Mouse (Mus musculus): ENCODE results near the gene Nemp1. TPM values are rescaled to one million over a fixed set of nuclear protein-coding genes. Genes with fewer than 3 reads are reported as not detected.
A peak's percentile ranks its signal among the peaks of the same experiment; 100 is the strongest.

Nemp1 gene
- polyA plus RNA-seq, 1 experiment from 2014 or later, result 3.5 TPM

GRCm38 (mm10) chr10:127731397-127731796, 64.7 kb downstream of the Nemp1 start:
- no peaks in the 10 kb centered on the region for H3K9me3 ChIP-seq (ENCODE audit: control insufficient read depth, low read length)
- H3K36me3 ChIP-seq (ENCODE audit: control insufficient read depth, insufficient read depth, low read length), result no peaks in the 10 kb centered on the region
- H3K4me2 ChIP-seq (ENCODE audit: low read length), result no peak overlapping the region
- no peak for DNase-seq
- H3K27ac ChIP-seq (replicated peaks; ENCODE audit: low read depth, low read length), result no peak overlapping the region
- H3K4me3 ChIP-seq (replicated peaks; ENCODE audit: low read depth, low read length), result no peak overlapping the region
- no peaks in the 10 kb centered on the region for H3K27me3 ChIP-seq (ENCODE audit: control insufficient read depth, insufficient read depth, low read length)
- no peak overlapping the region for H3K9ac ChIP-seq (replicated peaks; ENCODE audit: low read length)
- WGBS, result 47% methylated on average over 5 of the region's 5 CpGs
- H3K4me1 ChIP-seq (ENCODE audit: control insufficient read depth, insufficient read depth, low read length), result peaks cover 7% of the 10 kb centered on the region; the same call in 1 of the 2 replicates
- no peak for ATAC-seq (ENCODE audit: low FRiP score, low TSS enrichment)

- Histone ChIP-seq H3K4me2 (ENCODE audit: low read length) (no peak overlapping the region), H3K9ac (replicated peaks; ENCODE audit: low read length) (no peak overlapping the region), H3K9me3 (ENCODE audit: control insufficient read depth, low read length) (no peaks in the 10 kb centered on the region), H3K27ac (replicated peaks; ENCODE audit: low read depth, low read length) (no peak overlapping the region), H3K36me3 (ENCODE audit: control insufficient read depth, insufficient read depth, low read length) (no peaks in the 10 kb centered on the region), H3K4me3 (replicated peaks; ENCODE audit: low read depth, low read length) (no peak overlapping the region), H3K27me3 (ENCODE audit: control insufficient read depth, insufficient read depth, low read length) (no peaks in the 10 kb centered on the region), H3K4me1 (ENCODE audit: control insufficient read depth, insufficient read depth, low read length) (peaks cover 7% of the 10 kb centered on the region; the same call in 1 of the 2 replicates)
- ATAC-seq (ENCODE audit: low FRiP score, low TSS enrichment), result no peak
- DNase-seq, result peak; percentile 77
- 51% methylated on average over 5 of the region's 5 CpGs for WGBS
Observed at GRCm38 (mm10) chr10:127734434-127734833, 67.7 kb downstream of the Nemp1 start.

- no peak for ATAC-seq (ENCODE audit: low FRiP score, low TSS enrichment)
- H3K4me2 ChIP-seq (ENCODE audit: low read length), result no peak overlapping the region
- 86% methylated on average over 2 of the region's 2 CpGs for whole genome bisulfite sequencing
- no peaks in the 10 kb centered on the region for H3K27me3 ChIP-seq (ENCODE audit: control insufficient read depth, insufficient read depth, low read length)
- H3K36me3 ChIP-seq (ENCODE audit: control insufficient read depth, insufficient read depth, low read length), result no peaks in the 10 kb centered on the region
- no peaks in the 10 kb centered on the region for H3K9me3 ChIP-seq (ENCODE audit: control insufficient read depth, low read length)
- H3K4me1 ChIP-seq (ENCODE audit: control insufficient read depth, insufficient read depth, low read length), result peaks cover 14% of the 10 kb centered on the region
- no peak for DNase-seq
- H3K27ac ChIP-seq (replicated peaks; ENCODE audit: low read depth, low read length), result no peak overlapping the region
- H3K9ac ChIP-seq (replicated peaks; ENCODE audit: low read length), result no peak overlapping the region
- no peak overlapping the region for H3K4me3 ChIP-seq (replicated peaks; ENCODE audit: low read depth, low read length)
Observed at GRCm38 (mm10) chr10:127736266-127736665, 69.6 kb downstream of the Nemp1 start.

GRCm38 (mm10) chr10:127736916-127737315, 70.2 kb downstream of the Nemp1 start:
- no peak overlapping the region for H3K27ac ChIP-seq (replicated peaks; ENCODE audit: low read depth, low read length)
- no peak overlapping the region for H3K9ac ChIP-seq (replicated peaks; ENCODE audit: low read length)
- peaks cover 12% of the 10 kb centered on the region for H3K4me1 ChIP-seq (ENCODE audit: control insufficient read depth, insufficient read depth, low read length)
- H3K36me3 ChIP-seq (ENCODE audit: control insufficient read depth, insufficient read depth, low read length), result peaks cover 5% of the 10 kb centered on the region
- H3K27me3 ChIP-seq (ENCODE audit: control insufficient read depth, insufficient read depth, low read length), result no peaks in the 10 kb centered on the region
- ATAC-seq (ENCODE audit: low FRiP score, low TSS enrichment) (no peak), DNase-seq (no peak)
- no peaks in the 10 kb centered on the region for H3K9me3 ChIP-seq (ENCODE audit: control insufficient read depth, low read length)
- H3K4me3 ChIP-seq (replicated peaks; ENCODE audit: low read depth, low read length), result no peak overlapping the region
- WGBS, result 80% methylated on average over 4 of the region's 4 CpGs
- H3K4me2 ChIP-seq (ENCODE audit: low read length), result no peak overlapping the region

GRCm38 (mm10) chr10:127737552-127737951, 70.9 kb downstream of the Nemp1 start:
- Histone ChIP-seq H3K9me3 (ENCODE audit: control insufficient read depth, low read length) (no peaks in the 10 kb centered on the region), H3K4me2 (ENCODE audit: low read length) (no peak overlapping the region), H3K27ac (replicated peaks; ENCODE audit: low read depth, low read length) (no peak overlapping the region), H3K9ac (replicated peaks; ENCODE audit: low read length) (no peak overlapping the region), H3K36me3 (ENCODE audit: control insufficient read depth, insufficient read depth, low read length) (peaks cover 11% of the 10 kb centered on the region), H3K27me3 (ENCODE audit: control insufficient read depth, insufficient read depth, low read length) (no peaks in the 10 kb centered on the region), H3K4me1 (ENCODE audit: control insufficient read depth, insufficient read depth, low read length) (peaks cover 12% of the 10 kb centered on the region), H3K4me3 (replicated peaks; ENCODE audit: low read depth, low read length) (no peak overlapping the region)
- 38% methylated on average over 2 of the region's 2 CpGs for WGBS
- ATAC-seq (ENCODE audit: low FRiP score, low TSS enrichment) (no peak), DNase-seq (no peak)

GRCm38 (mm10) chr10:127738151-127738882, 71.6 kb downstream of the Nemp1 start:
- no peaks in the 10 kb centered on the region for H3K9me3 ChIP-seq (ENCODE audit: control insufficient read depth, low read length)
- no peak overlapping the region for H3K4me3 ChIP-seq (replicated peaks; ENCODE audit: low read depth, low read length)
- H3K27ac ChIP-seq (replicated peaks; ENCODE audit: low read depth, low read length), result no peak overlapping the region
- H3K9ac ChIP-seq (replicated peaks; ENCODE audit: low read length), result no peak overlapping the region
- ATAC-seq (ENCODE audit: low FRiP score, low TSS enrichment), result no peak
- H3K4me2 ChIP-seq (ENCODE audit: low read length), result peak overlapping the region; percentile 72
- H3K36me3 ChIP-seq (ENCODE audit: control insufficient read depth, insufficient read depth, low read length), result peaks cover 19% of the 10 kb centered on the region
- WGBS, result 57% methylated on average over 13 of the region's 13 CpGs
- no peaks in the 10 kb centered on the region for H3K27me3 ChIP-seq (ENCODE audit: control insufficient read depth, insufficient read depth, low read length)
- H3K4me1 ChIP-seq (ENCODE audit: control insufficient read depth, insufficient read depth, low read length), result peaks cover 12% of the 10 kb centered on the region
- DNase-seq, result peak; percentile 60

GRCm38 (mm10) chr10:127739083-127739660, 72.5 kb downstream of the Nemp1 start, which contains the start of gene Zbtb39:
TSS of gene Zbtb39 (plus strand) at chr10:127739538.
- no peaks in the 10 kb centered on the region for H3K9me3 ChIP-seq (ENCODE audit: control insufficient read depth, low read length)
- no peaks in the 10 kb centered on the region for H3K27me3 ChIP-seq (ENCODE audit: control insufficient read depth, insufficient read depth, low read length)
- H3K9ac ChIP-seq (replicated peaks; ENCODE audit: low read length), result peak within 1 kb of the TSS; percentile 98
- WGBS, result 1% methylated on average over 47 of the region's 61 CpGs
- DNase-seq, result peak; percentile 89
- peak within 1 kb of the TSS; percentile 72 for H3K4me2 ChIP-seq (ENCODE audit: low read length)
- peak within 1 kb of the TSS; percentile 92 for H3K4me3 ChIP-seq (replicated peaks; ENCODE audit: low read depth, low read length)
- H3K4me1 ChIP-seq (ENCODE audit: control insufficient read depth, insufficient read depth, low read length), result peaks cover 12% of the 10 kb centered on the region
- peaks cover 28% of the 10 kb centered on the region for H3K36me3 ChIP-seq (ENCODE audit: control insufficient read depth, insufficient read depth, low read length)
- ATAC-seq (ENCODE audit: low FRiP score, low TSS enrichment), result peak; percentile 86
- peak within 1 kb of the TSS; percentile 84 for H3K27ac ChIP-seq (replicated peaks; ENCODE audit: low read depth, low read length)

- Histone ChIP-seq H3K4me2 (ENCODE audit: low read length) (peak overlapping the region; percentile 72), H3K27me3 (ENCODE audit: control insufficient read depth, insufficient read depth, low read length) (no peaks in the 10 kb centered on the region), H3K36me3 (ENCODE audit: control insufficient read depth, insufficient read depth, low read length) (peaks cover 33% of the 10 kb centered on the region), H3K9ac (replicated peaks; ENCODE audit: low read length) (peak overlapping the region; percentile 98), H3K27ac (replicated peaks; ENCODE audit: low read depth, low read length) (peak overlapping the region; percentile 84), H3K4me3 (replicated peaks; ENCODE audit: low read depth, low read length) (peak overlapping the region; percentile 92), H3K9me3 (ENCODE audit: control insufficient read depth, low read length) (no peaks in the 10 kb centered on the region), H3K4me1 (ENCODE audit: control insufficient read depth, insufficient read depth, low read length) (peaks cover 12% of the 10 kb centered on the region)
- WGBS, result under 1% methylated on average over 39 of the region's 55 CpGs
- ATAC-seq (ENCODE audit: low FRiP score, low TSS enrichment) (peak; percentile 80), DNase-seq (peak; percentile 61)
Observed at GRCm38 (mm10) chr10:127739661-127740161, 73.0 kb downstream of the Nemp1 start.

Data from midbrain, embryonic 14.5 days (tissue).